Mouse (Mus musculus): ENCODE results near the gene 1700025B11Rik. TPM values are rescaled to one million over a fixed set of nuclear protein-coding genes. Genes with fewer than 3 reads are reported as not detected.

1700025B11Rik gene
- not detected in 2 replicates for polyA plus RNA-seq (2012; rRNA removed; ENCODE audit: low replicate concordance)

DNA sequence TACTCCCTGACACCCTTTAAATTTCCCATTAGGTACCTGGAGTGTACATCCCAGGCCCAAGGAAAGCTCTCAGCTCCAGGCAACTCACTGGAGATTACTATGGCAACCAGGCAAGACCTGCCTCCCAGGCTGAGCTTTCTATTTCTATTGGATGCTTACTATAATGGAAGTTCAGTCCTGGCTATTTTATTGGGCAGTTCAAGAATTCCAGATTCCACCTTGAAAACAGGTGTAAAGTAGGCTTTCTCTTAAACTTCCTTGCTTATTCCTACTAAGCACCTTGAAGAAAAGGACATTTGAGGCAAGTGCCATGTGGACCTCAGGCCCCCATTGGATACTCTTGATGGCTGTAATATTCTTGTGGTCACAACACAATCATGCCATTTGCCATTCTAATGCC is at the start of gene 1700025B11Rik:
1700025B11Rik (minus strand) TSS at position 101 of the 400 bp plus-strand sequence.

GRCm38 (mm10) chr15:77598958-77599357 is 37.3 kb upstream of the 1700025B11Rik start, which contains the start of gene Gm36245:
Gene Gm36245 (plus strand): TSS chr15:77599258.

DNA sequence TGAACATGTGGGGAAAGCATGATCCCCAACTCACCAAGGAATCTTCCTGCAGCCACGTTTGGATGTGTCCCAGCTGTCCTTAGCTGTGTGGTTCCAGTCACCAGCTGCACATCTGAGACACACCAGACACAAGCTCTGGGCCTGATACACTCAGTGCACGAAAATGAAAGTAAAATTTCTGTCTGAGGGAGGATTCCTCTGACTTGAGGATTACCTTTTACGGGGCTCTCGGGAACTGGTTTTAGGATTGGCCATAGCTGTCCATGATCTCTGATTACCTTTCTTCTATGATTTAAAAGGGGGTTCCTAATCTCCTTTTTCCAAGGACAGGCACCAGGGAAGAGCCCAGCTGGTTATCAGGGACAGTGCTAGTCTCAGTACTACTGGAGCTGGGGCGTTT is 34.3 kb upstream of the 1700025B11Rik start, which contains the start of gene Apol10b:
Apol10b (minus strand) TSS at position 165 of the 400 bp plus-strand sequence.

GRCm38 (mm10) chr15:77533216-77533615 is 28.5 kb downstream of the 1700025B11Rik start, which contains the start of gene Apol7c:
Gene Apol7c (minus strand): TSS chr15:77533316.

Other genes with a start within 250 kb of the 1700025B11Rik start
- 17.9 and 52.2 TPM in 2 replicates for gene Apol7a, start 162.8 kb downstream of the 1700025B11Rik start, polyA plus RNA-seq (2012; rRNA removed; ENCODE audit: low replicate concordance)
- gene Apol9a, start 150.8 kb downstream of the 1700025B11Rik start, polyA plus RNA-seq (2012; rRNA removed; ENCODE audit: low replicate concordance) = 4.3 and 85.0 TPM in 2 replicates
- 0.20 and 1.3 TPM in 2 replicates for gene Apol7b, start 114.4 kb downstream of the 1700025B11Rik start, polyA plus RNA-seq (2012; rRNA removed; ENCODE audit: low replicate concordance)
- 7.2 and 24.6 TPM in 2 replicates for gene Apol10a, start 84.8 kb downstream of the 1700025B11Rik start, polyA plus RNA-seq (2012; rRNA removed; ENCODE audit: low replicate concordance)
- 0.06 TPM in 1 of 2 replicates, not detected in the other for gene Apol11a, start 53.6 kb downstream of the 1700025B11Rik start, polyA plus RNA-seq (2012; rRNA removed; ENCODE audit: low replicate concordance)
- gene Apol7c, start 28.6 kb downstream of the 1700025B11Rik start, polyA plus RNA-seq (2012; rRNA removed; ENCODE audit: low replicate concordance) = 8.3 and 13.9 TPM in 2 replicates
- 0.06 and 0.13 TPM in 2 replicates for gene Apol10b, start 34.2 kb upstream of the 1700025B11Rik start, polyA plus RNA-seq (2012; rRNA removed; ENCODE audit: low replicate concordance)
- gene Gm36245, start 37.4 kb upstream of the 1700025B11Rik start, polyA plus RNA-seq (2012; rRNA removed; ENCODE audit: low replicate concordance) = not detected in 2 replicates
- gene Apol11b, start 81.4 kb upstream of the 1700025B11Rik start, polyA plus RNA-seq (2012; rRNA removed; ENCODE audit: low replicate concordance) = not detected in 2 replicates
- gene Apol7e, start 137.0 kb upstream of the 1700025B11Rik start, polyA plus RNA-seq (2012; rRNA removed; ENCODE audit: low replicate concordance) = 0.50 and 1.9 TPM in 2 replicates
- gene Apol9b, start 167.1 kb upstream of the 1700025B11Rik start, polyA plus RNA-seq (2012; rRNA removed; ENCODE audit: low replicate concordance) = 3.4 and 50.9 TPM in 2 replicates
- gene Apol8, start 195.1 kb upstream of the 1700025B11Rik start, polyA plus RNA-seq (2012; rRNA removed; ENCODE audit: low replicate concordance) = not detected in 2 replicates

Measured in duodenum, adult 2 months (tissue).